Mouse (Mus musculus): ENCODE measurements around the gene AC161166.1. TPM values are rescaled to one million over a fixed set of nuclear protein-coding genes. Genes with fewer than 3 reads are reported as not detected.

Gene AC161166.1
- polyA plus RNA-seq, 1 experiment from 2014 or later: 0.32 TPM

GRCm38 (mm10) chr7:24537591-24537990 is 25.3 kb upstream of the AC161166.1 start:
- H3K9me3 ChIP-seq: no peaks in the 10 kb centered on the region
- H3K4me1 ChIP-seq: peaks cover 15% of the 10 kb centered on the region
- no peak overlapping the region for H3K4me2 ChIP-seq
- 72% methylated on average over 5 of the region's 5 CpGs for WGBS
- H3K27me3 ChIP-seq: peaks cover 8% of the 10 kb centered on the region; the same call in 1 of the 2 replicates
- no peak overlapping the region for H3K27ac ChIP-seq
- H3K36me3 ChIP-seq: peaks cover 31% of the 10 kb centered on the region
- ATAC-seq (ENCODE audit: insufficient number of reproducible peaks, low FRiP score, low TSS enrichment, low read depth): no peak
- H3K9ac ChIP-seq: no peak overlapping the region
- no peak overlapping the region for H3K4me3 ChIP-seq

GRCm38 (mm10) chr7:24537081-24537480 is 24.8 kb upstream of the AC161166.1 start:
- WGBS: 75% methylated on average over 4 of the region's 4 CpGs
- Histone ChIP-seq H3K27ac (no peak overlapping the region), H3K9me3 (no peaks in the 10 kb centered on the region), H3K4me2 (no peak overlapping the region), H3K27me3 (peaks cover 8% of the 10 kb centered on the region; the same call in 1 of the 2 replicates), H3K9ac (no peak overlapping the region), H3K4me1 (peaks cover 20% of the 10 kb centered on the region), H3K36me3 (peaks cover 31% of the 10 kb centered on the region), H3K4me3 (no peak overlapping the region)
- ATAC-seq (ENCODE audit: insufficient number of reproducible peaks, low FRiP score, low TSS enrichment, low read depth): no peak

GRCm38 (mm10) chr7:24534301-24534700 is 22.0 kb upstream of the AC161166.1 start:
- H3K4me2 ChIP-seq: no peak overlapping the region
- H3K27ac ChIP-seq: no peak overlapping the region
- no peak for ATAC-seq (ENCODE audit: insufficient number of reproducible peaks, low FRiP score, low TSS enrichment, low read depth)
- H3K9ac ChIP-seq: no peak overlapping the region
- H3K36me3 ChIP-seq: peaks cover 31% of the 10 kb centered on the region
- no peaks in the 10 kb centered on the region for H3K9me3 ChIP-seq
- H3K4me3 ChIP-seq: no peak overlapping the region
- peaks cover 8% of the 10 kb centered on the region; the same call in 1 of the 2 replicates for H3K27me3 ChIP-seq
- 42% methylated on average over 19 of the region's 19 CpGs for WGBS
- H3K4me1 ChIP-seq: peaks cover 35% of the 10 kb centered on the region

GRCm38 (mm10) chr7:24533806-24534205 is 21.6 kb upstream of the AC161166.1 start:
- ATAC-seq (ENCODE audit: insufficient number of reproducible peaks, low FRiP score, low TSS enrichment, low read depth): no peak
- H3K27me3 ChIP-seq: peaks cover 8% of the 10 kb centered on the region; the same call in 1 of the 2 replicates
- no peak overlapping the region for H3K4me2 ChIP-seq
- WGBS: 38% methylated on average over 40 of the region's 42 CpGs
- no peak overlapping the region for H3K27ac ChIP-seq
- peaks cover 31% of the 10 kb centered on the region for H3K36me3 ChIP-seq
- H3K4me1 ChIP-seq: peaks cover 38% of the 10 kb centered on the region
- no peak overlapping the region for H3K9ac ChIP-seq
- no peaks in the 10 kb centered on the region for H3K9me3 ChIP-seq
- no peak overlapping the region for H3K4me3 ChIP-seq

GRCm38 (mm10) chr7:24533031-24533571 is 20.8 kb upstream of the AC161166.1 start:
- no peak overlapping the region for H3K4me2 ChIP-seq
- ATAC-seq (ENCODE audit: insufficient number of reproducible peaks, low FRiP score, low TSS enrichment, low read depth): no peak
- WGBS: 75% methylated on average over 28 of the region's 28 CpGs
- no peak overlapping the region for H3K4me3 ChIP-seq
- peaks cover 31% of the 10 kb centered on the region for H3K36me3 ChIP-seq
- H3K27me3 ChIP-seq: peaks cover 8% of the 10 kb centered on the region; the same call in 1 of the 2 replicates
- H3K4me1 ChIP-seq: peaks cover 38% of the 10 kb centered on the region
- H3K9me3 ChIP-seq: no peaks in the 10 kb centered on the region
- H3K9ac ChIP-seq: no peak overlapping the region
- H3K27ac ChIP-seq: no peak overlapping the region

- Histone ChIP-seq H3K27me3 (peaks cover 8% of the 10 kb centered on the region; the same call in 1 of the 2 replicates), H3K4me1 (peaks cover 42% of the 10 kb centered on the region), H3K4me3 (peak overlapping the region; percentile 59), H3K9me3 (no peaks in the 10 kb centered on the region), H3K4me2 (peak overlapping the region; percentile 91), H3K9ac (peak overlapping the region; percentile 74), H3K36me3 (peaks cover 31% of the 10 kb centered on the region), H3K27ac (peak overlapping the region; percentile 85)
- 1% methylated on average over 43 of the region's 43 CpGs for WGBS
- ATAC-seq (ENCODE audit: insufficient number of reproducible peaks, low FRiP score, low TSS enrichment, low read depth): peak; percentile 63; the same call in 1 of the 2 replicates
Observed at GRCm38 (mm10) chr7:24531211-24531971, 19.1 kb upstream of the AC161166.1 start.

- peak within 1 kb of the TSS; percentile 91 for H3K4me2 ChIP-seq
- peak; percentile 94 for ATAC-seq (ENCODE audit: insufficient number of reproducible peaks, low FRiP score, low TSS enrichment, low read depth)
- WGBS: under 1% methylated on average over 44 of the region's 44 CpGs
- H3K4me1 ChIP-seq: peaks cover 44% of the 10 kb centered on the region
- peaks cover 8% of the 10 kb centered on the region; the same call in 1 of the 2 replicates for H3K27me3 ChIP-seq
- peak within 1 kb of the TSS; percentile 88 for H3K27ac ChIP-seq
- peaks cover 22% of the 10 kb centered on the region for H3K36me3 ChIP-seq
- H3K9ac ChIP-seq: peak within 1 kb of the TSS; percentile 74
- no peaks in the 10 kb centered on the region for H3K9me3 ChIP-seq
- peak within 1 kb of the TSS; percentile 59 for H3K4me3 ChIP-seq
Observed at GRCm38 (mm10) chr7:24530062-24530931, 18.0 kb upstream of the AC161166.1 start, which contains the start of gene Irgq. Gene Irgq (plus strand): TSS chr7:24530689.

- peak overlapping the region; percentile 59 for H3K4me3 ChIP-seq
- H3K4me1 ChIP-seq: peaks cover 44% of the 10 kb centered on the region
- H3K27ac ChIP-seq: peak overlapping the region; percentile 88
Observed at GRCm38 (mm10) chr7:24529580-24529979, 17.3 kb upstream of the AC161166.1 start.

GRCm38 (mm10) chr7:24528861-24529260 is 16.6 kb upstream of the AC161166.1 start:
- no peak overlapping the region for H3K4me2 ChIP-seq
- H3K4me3 ChIP-seq: no peak overlapping the region
- WGBS: 90% methylated on average over 11 of the region's 11 CpGs

More at GRCm38 (mm10) chr7:24529580-24529979, 17.3 kb upstream of the AC161166.1 start:
- Histone ChIP-seq H3K36me3 (peaks cover 16% of the 10 kb centered on the region), H3K9me3 (no peaks in the 10 kb centered on the region), H3K27me3 (peaks cover 8% of the 10 kb centered on the region; the same call in 1 of the 2 replicates), H3K4me2 (peak overlapping the region; percentile 91), H3K9ac (peak overlapping the region; percentile 66)
- ATAC-seq (ENCODE audit: insufficient number of reproducible peaks, low FRiP score, low TSS enrichment, low read depth): no peak
- 64% methylated on average over 11 of the region's 11 CpGs for WGBS

GRCm38 (mm10) chr7:24525686-24526420 is 13.6 kb upstream of the AC161166.1 start:
- no peak for ATAC-seq (ENCODE audit: insufficient number of reproducible peaks, low FRiP score, low TSS enrichment, low read depth)
- Histone ChIP-seq H3K36me3 (no peaks in the 10 kb centered on the region), H3K27ac (peak overlapping the region; percentile 52; the same call in 1 of the 2 replicates), H3K27me3 (no peaks in the 10 kb centered on the region), H3K9ac (no peak overlapping the region), H3K4me1 (peaks cover 14% of the 10 kb centered on the region), H3K4me3 (no peak overlapping the region), H3K9me3 (no peaks in the 10 kb centered on the region), H3K4me2 (no peak overlapping the region)
- WGBS: 76% methylated on average over 12 of the region's 12 CpGs

More at GRCm38 (mm10) chr7:24528861-24529260, 16.6 kb upstream of the AC161166.1 start:
- Histone ChIP-seq H3K9ac (no peak overlapping the region), H3K27me3 (peaks cover 8% of the 10 kb centered on the region; the same call in 1 of the 2 replicates), H3K9me3 (no peaks in the 10 kb centered on the region), H3K27ac (no peak overlapping the region), H3K4me1 (peaks cover 37% of the 10 kb centered on the region), H3K36me3 (peaks cover 9% of the 10 kb centered on the region)
- no peak for ATAC-seq (ENCODE audit: insufficient number of reproducible peaks, low FRiP score, low TSS enrichment, low read depth)

- no peaks in the 10 kb centered on the region for H3K36me3 ChIP-seq
- H3K4me2 ChIP-seq: no peak overlapping the region
- H3K4me3 ChIP-seq: no peak overlapping the region
- no peaks in the 10 kb centered on the region for H3K9me3 ChIP-seq
- H3K27me3 ChIP-seq: no peaks in the 10 kb centered on the region
- H3K4me1 ChIP-seq: peaks cover 14% of the 10 kb centered on the region
- H3K9ac ChIP-seq: no peak overlapping the region
- ATAC-seq (ENCODE audit: insufficient number of reproducible peaks, low FRiP score, low TSS enrichment, low read depth): no peak
- WGBS: 84% methylated on average over 6 of the region's 6 CpGs
- no peak overlapping the region for H3K27ac ChIP-seq
Observed at GRCm38 (mm10) chr7:24524978-24525377, 12.7 kb upstream of the AC161166.1 start.

Data from limb, embryonic 15.5 days (tissue).